Mouse (Mus musculus): ENCODE results near the gene Usp46.

GRCm38 (mm10) chr5:74029787-74030186 is 38.4 kb downstream of the Usp46 start:
- TF ChIP-seq CTCF (IDR thresholded peaks at IDR 0.05) = no peak
- peak; percentile 61 for TF ChIP-seq EP300 (IDR thresholded peaks at IDR 0.05)
